Mouse (Mus musculus) 3T3-L1 (cell line): ENCODE data around the gene Aifm1.
"Not testable (repeated sequence)": the region's sequence is repeated elsewhere in the genome, so short reads cannot be mapped to it uniquely, and the experiment has no call there.

Experiments used
- DNase-seq: peaks from one replicate; pipeline ENCODE4 v3.0.0-alpha.2; 2015; ENCODE audit warnings: low read depth, low spot score

Gene Aifm1

GRCm38 (mm10) chrX:48460496-48460895, 52.9 kb downstream of the Aifm1 start:
- DNase-seq, result peak; percentile 69

GRCm38 (mm10) chrX:48456956-48457355, 56.4 kb downstream of the Aifm1 start:
- peak; percentile 40 for DNase-seq

GRCm38 (mm10) chrX:48455018-48455417, 58.3 kb downstream of the Aifm1 start:
- no peak for DNase-seq

- DNase-seq, result no peak
These were observed 58.9 kb downstream of the Aifm1 start for GRCm38 (mm10) chrX:48454495-48454878.

- peak; percentile 78 for DNase-seq
These were observed 59.4 kb downstream of the Aifm1 start for GRCm38 (mm10) chrX:48453736-48454494.

GRCm38 (mm10) chrX:48452931-48453673, 60.3 kb downstream of the Aifm1 start:
- peak; percentile 29 for DNase-seq

- peak; percentile 52 for DNase-seq
These were observed 61.0 kb downstream of the Aifm1 start for GRCm38 (mm10) chrX:48452231-48452890.

- no peak for DNase-seq
These were observed 63.7 kb downstream of the Aifm1 start for GRCm38 (mm10) chrX:48449646-48450045.

- no peak for DNase-seq
These were observed 68.7 kb downstream of the Aifm1 start for GRCm38 (mm10) chrX:48444677-48445076.

GRCm38 (mm10) chrX:48441954-48442353, 71.4 kb downstream of the Aifm1 start:
- peak; percentile 77 for DNase-seq

GRCm38 (mm10) chrX:48441548-48441947, 71.8 kb downstream of the Aifm1 start:
- no peak for DNase-seq

- DNase-seq, result peak; percentile 33
These were observed 74.3 kb downstream of the Aifm1 start for GRCm38 (mm10) chrX:48439036-48439435.

GRCm38 (mm10) chrX:48436082-48436481, 77.3 kb downstream of the Aifm1 start:
- DNase-seq, result not testable (repeated sequence)

- DNase-seq, result peak; percentile 43
These were observed 77.9 kb downstream of the Aifm1 start for GRCm38 (mm10) chrX:48435477-48435900.

GRCm38 (mm10) chrX:48434251-48434650, 79.1 kb downstream of the Aifm1 start:
- DNase-seq, result no peak

GRCm38 (mm10) chrX:48433527-48433899, 79.8 kb downstream of the Aifm1 start:
- DNase-seq, result no peak

- DNase-seq, result no peak
These were observed 80.5 kb downstream of the Aifm1 start for GRCm38 (mm10) chrX:48432599-48433526.

GRCm38 (mm10) chrX:48429538-48429937, 83.8 kb downstream of the Aifm1 start:
- DNase-seq, result no peak

GRCm38 (mm10) chrX:48429100-48429499, 84.3 kb downstream of the Aifm1 start:
- DNase-seq, result no peak

- DNase-seq, result no peak
These were observed 84.7 kb downstream of the Aifm1 start for GRCm38 (mm10) chrX:48428642-48429041.

- DNase-seq, result no peak
These were observed 85.1 kb downstream of the Aifm1 start for GRCm38 (mm10) chrX:48428241-48428640.
